Mouse (Mus musculus): ENCODE results near the gene Prmt8.

Prmt8 gene

DNA sequence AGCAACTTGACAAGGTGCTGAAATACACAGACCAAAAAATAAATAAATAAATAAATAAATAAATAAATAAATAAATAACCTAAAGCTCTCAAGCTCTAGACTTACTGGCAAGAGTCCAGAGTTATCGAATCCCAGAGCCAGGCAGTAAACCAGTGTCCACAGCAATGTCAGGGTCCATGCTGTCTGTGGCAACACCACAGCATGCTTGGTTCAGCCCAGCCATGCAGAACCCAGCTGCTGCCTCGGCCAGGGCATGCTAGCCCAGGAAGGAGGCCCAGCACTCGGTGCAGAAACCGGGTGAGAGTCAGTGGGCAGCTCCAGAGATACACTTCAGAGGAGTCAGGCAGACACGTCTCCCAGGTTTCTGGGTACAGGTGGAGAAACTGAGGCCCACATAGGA, 29.4 kb downstream of the Prmt8 start:
- DNase-seq (ENCODE audit: low read depth, low spot score): no peak

DNA sequence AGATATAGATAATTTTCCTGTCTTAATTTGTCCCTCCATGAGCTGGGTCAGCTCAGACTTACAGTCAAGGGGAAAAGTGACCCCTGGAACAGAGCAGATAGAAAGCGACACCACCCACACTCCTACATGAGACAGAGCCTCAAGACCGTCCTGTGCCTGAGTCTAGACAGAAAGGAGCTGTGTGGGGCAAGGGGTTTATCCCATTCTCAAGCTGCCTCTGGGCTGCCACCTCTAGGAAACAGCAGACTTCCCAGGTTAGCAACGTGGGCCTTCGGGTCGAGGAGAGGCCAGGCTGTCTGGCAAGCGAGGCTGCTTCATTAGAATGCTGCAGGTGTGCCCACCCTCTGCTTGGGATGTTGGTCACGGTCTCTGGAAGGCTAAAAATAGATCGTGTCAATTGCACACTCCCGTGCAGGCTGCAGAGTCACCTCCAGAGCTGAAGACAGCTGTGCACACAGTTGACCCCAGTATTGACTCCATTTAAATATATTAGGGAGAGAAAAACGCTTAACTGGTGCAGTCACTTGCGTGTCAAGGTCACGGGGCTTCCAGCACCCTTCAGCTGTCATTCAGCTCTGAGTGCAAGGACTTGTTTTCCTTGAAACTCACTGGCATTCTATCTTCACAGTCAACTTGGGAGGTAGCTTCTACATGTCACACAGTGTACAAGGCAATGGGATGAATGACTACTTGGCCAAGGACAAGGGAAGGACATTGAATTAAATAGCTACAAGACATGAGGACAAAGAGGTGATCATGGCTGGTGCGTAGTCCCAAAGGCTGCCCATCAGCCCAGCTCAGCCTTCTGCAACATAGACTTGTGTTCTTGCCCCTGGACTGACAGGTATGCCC, 33.9 kb downstream of the Prmt8 start:
- DNase-seq (ENCODE audit: low read depth, low spot score): no peak

DNA sequence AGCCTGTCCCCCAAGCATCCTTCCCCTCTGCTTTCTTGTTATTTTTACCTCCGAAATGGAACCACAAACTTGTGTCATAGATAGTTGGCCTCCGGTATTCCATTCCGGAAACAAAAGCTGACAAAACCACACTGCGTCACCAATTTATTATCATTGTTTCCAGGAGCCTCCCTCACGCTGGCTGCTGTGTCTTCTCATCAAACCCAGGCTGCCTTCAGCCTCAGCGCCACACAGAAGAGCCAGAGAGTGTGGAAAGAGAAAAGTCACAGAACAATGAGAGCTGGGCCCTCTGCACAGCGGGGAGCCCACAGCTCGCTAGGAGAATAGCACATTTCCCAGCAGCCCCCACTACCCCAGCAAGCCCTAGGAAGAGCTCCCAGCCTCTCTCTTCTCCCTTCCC, 46.1 kb downstream of the Prmt8 start:
- DNase-seq (ENCODE audit: low read depth, low spot score): no peak

DNA sequence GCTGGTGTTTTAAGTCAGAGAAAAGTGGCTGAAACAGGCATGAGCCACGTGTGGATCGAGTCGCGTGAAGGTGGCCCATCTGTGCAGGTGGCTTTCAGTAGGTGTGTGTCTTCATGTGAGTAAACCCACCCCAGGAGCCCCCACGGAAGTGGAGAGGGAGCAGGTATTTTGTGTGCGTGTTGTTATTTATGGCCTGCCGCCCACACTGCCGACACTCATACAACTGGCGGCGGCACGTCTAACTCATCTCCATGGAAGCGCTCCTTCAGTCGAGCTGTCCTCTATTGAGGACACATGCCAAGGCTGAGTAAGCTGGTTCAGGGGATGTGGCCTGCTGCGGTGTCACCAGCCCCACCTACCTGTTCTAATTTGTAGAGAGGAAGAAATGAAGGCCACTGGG, 49.4 kb downstream of the Prmt8 start:
- no peak for DNase-seq (ENCODE audit: low read depth, low spot score)

DNA sequence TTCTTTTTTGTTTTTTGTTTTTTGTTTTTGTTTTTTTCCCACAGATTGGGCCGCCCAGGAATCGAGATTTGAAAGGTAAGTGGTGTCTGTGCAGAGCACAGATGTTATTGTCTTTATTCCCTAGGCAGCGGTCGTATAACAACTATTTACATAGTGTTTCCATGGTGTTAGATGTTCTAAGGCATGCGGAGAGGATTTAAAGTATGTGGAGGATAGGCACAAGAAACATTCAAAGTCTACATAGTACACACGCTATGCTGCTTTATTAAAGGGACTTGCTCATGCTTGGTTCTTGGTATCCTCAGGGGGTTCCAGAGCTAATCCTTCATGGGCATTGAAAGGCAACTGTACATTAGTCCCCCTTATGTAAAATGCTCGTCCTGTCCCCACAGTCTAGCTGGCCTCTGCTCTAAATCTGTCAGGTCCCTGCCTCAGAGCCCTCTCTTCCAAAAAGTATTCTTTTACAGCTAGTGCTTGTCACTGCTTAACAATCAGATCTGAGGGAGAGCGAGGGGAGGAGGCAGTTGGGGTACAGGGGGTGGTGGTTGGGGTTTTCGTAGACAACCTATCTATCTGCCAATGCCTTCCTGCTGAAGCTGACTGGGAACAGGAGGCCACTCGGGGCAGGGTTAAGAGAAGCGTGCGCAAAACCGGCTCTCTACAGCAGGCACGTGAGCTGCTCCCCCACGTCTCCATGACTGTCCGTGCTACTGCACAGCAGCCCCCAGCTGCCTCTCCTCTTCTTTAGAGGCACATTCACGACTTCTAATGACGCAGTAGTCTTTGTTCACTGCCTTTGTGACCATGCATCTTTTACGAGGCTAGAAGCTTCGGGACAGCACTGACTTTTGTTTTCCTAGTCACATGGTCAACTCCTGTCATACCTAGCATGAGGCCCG, 51.8 kb downstream of the Prmt8 start:
- no peak for DNase-seq (ENCODE audit: low read depth, low spot score)

DNA sequence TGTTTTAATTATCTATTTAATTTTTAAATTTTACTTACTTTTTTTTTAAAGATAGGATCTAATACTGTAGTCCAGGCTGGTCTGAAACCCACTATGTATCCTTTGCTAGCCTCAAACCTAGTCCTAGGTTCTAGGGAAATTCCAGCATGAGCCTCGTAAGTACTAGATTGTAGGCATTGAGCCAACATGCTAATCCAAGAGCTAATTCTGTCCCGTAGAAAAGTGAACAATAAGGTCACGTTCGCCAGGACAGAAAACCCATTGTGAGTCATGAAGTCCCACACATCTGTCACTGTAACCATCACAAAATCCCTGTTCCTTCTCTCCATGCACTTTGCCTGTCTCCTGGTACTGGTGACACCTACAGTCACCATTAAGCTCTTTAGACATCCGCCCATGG, 53.8 kb downstream of the Prmt8 start:
- no peak for DNase-seq (ENCODE audit: low read depth, low spot score)

DNA sequence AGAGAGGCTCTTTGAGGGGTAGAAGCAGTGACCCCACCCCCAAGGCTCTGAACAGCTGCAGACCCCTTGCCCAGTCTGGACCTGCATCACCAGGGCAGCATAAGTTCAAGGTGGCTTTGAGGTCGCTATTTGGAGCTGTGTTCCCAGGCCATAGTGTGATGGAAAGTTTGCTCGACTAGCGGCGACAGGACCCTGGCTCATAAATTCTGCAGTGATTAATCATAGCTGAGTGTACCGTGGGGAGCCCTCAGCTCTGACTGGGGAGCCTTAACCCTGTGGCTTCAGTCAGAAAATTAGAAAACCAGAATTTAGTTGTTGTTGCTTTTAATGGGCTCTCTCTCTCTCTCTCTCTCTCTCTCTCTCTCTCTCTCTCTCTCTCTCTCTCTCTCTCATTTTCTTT, 54.4 kb downstream of the Prmt8 start:
- no peak for DNase-seq (ENCODE audit: low read depth, low spot score)

DNA sequence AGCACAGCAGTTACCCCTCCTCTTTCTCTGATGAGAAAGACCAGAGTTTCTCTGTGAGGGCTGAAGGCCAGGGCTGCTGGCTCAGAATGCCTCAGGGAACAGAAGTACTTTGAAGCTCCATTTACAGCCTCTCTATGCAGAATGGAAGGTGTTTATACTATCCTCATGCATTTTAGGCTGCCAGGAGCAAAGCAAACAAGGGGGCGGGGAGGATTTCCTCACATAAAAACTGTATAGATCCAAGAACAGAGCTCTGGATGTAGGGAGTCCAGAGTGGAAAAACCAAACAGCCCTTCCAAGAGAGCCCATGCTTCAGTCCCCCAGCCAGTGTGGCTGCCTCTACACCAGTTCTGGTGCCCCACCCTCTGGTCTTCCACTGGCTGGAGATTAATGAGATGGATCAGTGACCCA, 61.0 kb downstream of the Prmt8 start:
- no peak for DNase-seq (ENCODE audit: low read depth, low spot score)

DNA sequence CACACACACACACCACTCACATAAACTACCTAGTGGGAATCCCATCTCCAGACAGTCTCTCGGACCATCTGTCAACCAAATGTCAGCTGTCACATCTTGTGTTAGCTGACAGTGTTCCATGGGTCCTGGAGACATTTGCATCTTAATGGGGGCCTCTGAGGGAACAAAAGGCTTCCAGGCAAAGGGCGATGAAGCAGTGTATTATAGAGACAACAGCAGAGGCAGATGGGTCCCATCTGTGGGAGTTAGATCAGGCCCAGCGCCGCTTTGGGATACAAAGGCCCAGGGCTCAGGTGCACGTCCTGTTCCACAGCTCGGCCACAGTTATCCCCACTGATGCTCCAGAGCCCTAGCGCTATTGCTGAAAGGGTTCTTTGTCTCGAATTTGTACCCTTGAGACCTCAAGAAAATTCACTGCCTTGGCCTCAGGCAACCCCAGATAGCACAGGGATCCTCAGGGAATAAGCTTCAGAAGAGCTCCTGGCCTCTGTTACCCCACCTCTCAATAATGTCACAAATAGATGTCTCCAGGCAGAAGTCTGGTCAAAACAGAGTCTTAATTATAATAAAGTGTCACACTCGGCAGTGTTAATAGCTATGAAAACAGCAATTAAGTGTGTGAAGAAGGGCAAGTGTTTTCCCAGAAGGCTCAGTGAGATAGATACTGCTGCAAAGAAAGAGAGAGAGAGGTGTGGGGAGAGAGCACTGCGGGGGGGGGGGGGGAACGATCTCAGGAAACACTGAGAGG, 68.1 kb downstream of the Prmt8 start:
- DNase-seq (ENCODE audit: low read depth, low spot score): peak; percentile 32

DNA sequence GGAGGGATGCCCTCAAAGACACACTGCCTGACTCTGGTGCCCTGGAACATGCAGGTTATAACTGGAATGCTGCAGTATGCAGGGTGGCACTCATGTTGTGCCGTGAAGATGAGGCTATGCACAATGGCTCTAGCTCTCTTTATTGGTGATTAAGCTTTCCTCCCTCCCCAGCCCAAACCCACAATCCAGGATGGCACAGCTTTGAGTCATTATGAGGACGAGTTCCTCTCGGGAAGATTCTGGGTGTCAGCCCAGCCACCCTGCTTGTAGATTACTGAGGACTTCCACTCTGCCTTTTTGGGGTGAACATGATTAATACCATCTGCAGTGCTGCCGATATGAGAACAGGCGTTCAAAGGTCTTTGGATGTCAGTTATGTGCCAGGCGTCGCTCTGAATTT, 75.6 kb downstream of the Prmt8 start:
- DNase-seq (ENCODE audit: low read depth, low spot score): no peak

DNA sequence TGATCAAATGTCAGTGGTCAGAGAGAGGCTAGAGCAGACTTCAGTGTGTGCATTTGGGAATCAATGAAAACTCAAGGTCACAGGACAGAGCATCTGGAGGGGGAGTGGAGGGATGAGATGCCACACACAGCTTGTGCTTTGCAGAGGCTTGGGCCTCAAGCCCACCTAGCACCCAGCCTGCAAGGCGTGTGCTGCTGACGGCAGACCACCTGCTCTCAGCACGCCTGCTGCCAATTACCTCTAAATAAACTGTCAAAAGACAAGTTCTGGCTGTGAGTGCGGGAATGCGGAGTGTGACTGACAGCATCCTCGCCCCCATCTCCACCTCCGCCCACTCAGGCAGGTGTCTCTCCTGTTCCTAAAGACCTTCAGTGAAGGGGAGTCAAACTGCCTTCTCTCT, 77.0 kb downstream of the Prmt8 start:
- DNase-seq (ENCODE audit: low read depth, low spot score): no peak

DNA sequence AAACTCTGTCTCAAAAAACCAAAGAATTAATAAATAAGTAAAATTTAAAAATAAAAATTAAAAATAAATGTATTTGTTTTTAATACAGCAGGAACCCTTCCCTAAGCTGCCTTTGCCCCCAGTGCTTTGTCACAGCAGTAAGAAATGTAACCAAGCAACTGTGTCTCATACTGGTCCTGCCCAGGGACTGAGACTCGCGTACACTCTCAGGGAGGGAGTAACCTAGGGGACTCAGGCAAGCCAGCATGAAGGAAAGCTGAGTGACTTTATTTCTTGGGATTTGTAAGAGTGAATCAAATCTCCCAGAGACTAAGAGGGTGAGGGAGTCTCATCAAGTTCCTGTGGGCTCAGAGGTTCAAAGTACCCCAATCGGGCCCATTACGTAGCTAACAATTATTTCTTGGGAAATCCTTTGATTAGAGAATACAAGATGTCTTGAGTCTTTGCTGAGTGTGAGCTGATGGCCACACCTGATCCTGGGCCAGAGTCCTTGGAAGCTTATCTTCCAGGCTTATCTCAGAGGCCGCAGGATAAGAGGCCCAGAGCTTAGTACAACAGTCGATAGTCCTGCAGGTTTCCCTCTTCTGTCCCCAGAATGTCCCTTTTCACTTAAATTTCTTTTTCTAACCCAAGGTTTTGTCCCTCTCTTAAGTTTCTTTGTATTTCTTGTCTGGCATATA, 82.0 kb downstream of the Prmt8 start:
- DNase-seq (ENCODE audit: low read depth, low spot score): no peak

DNA sequence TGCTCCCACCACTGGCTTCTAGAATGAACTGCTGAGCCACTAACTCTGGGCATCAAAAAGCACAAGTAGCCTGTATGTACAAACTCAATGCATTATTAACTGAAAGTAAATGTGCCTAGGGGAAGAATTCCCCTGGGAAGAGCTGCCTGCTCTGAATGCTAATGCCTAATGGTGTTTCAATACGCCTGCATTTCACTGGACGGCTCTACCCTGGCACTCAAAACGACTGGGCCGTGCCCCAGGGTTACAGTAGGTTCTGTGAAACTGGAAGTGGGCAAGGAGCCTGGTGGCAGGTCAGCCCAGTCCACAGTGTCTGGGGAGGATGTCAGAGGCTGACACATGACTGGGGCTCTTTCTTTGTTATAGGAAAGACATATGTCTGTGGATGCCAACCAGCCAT, 84.3 kb downstream of the Prmt8 start:
- DNase-seq (ENCODE audit: low read depth, low spot score): no peak

DNA sequence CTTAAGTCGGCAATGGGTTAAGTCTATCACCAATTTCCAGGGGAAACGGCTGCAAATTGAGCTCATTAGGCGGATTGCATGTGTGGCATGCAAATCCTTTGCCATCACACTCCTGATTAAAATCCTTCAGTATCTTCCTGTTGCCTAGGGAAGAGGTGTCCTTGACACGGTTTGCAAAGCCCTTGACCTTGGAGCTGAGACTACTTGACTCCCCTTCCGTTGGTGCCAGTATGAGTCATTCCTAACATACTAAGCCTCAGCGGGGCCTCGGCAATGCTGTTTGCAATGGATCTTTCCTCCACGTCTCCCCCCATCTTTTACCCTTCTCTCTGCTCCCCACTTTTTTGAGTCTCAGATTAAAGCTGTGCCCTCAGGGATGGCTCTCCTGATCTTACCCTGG, 85.7 kb downstream of the Prmt8 start:
- DNase-seq (ENCODE audit: low read depth, low spot score): no peak

DNA sequence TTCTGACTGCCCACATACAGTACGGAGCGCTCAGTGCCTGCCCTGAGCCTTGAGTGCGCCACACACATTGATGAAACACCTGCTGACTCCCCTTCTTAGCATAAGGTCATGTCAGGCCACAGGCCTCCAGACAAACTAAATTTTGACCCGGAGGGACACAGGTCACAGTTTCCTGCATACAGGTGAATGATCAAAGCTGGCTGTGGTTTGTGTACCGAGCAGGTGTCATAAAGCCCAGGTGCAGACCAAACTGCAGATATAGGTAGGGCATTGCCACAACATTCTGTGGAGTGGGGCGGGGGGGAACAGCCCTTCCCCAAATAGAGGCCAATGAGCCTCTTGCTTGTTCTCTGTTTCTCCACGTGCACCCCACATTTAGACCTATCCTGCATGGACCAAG, 88.5 kb downstream of the Prmt8 start:
- DNase-seq (ENCODE audit: low read depth, low spot score): no peak

DNA sequence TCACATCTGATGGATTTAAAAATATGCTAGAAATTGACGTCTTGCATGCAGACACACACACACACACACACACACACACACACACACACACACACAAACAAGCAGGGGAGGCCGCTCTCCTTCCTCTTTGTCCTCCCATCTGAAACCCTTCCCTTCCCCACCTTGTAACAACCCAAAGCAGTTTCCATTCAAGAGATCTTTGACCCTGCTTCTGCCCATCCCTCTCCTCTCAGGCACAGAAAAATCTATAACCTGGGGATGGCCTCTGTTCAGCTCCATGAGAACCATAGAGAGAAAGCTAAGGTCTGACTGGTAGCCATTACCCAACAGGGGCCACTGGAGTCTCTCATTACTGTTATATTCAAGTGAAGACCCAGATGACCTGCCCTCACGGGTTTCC, 90.3 kb downstream of the Prmt8 start:
- no peak for DNase-seq (ENCODE audit: low read depth, low spot score)

DNA sequence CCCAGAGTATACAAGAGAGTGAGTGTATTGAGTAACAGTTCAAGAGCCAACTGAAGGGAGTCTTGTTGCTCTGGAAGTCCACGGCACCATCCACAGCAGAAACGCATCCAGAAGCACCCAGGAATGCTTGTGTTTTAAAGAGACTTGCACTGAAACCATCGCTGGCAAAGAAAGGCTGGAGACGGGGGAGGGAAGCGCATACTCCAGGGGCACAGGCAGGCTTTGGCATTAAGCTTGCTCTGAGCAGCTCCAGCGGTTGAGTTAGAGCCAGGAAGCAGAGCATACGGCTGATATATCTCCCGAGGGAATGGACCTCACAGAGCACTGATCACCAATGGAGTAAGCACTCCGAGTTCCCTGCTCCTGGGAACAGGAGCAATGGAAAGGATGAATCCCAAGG, 91.0 kb downstream of the Prmt8 start:
- DNase-seq (ENCODE audit: low read depth, low spot score): no peak

DNA sequence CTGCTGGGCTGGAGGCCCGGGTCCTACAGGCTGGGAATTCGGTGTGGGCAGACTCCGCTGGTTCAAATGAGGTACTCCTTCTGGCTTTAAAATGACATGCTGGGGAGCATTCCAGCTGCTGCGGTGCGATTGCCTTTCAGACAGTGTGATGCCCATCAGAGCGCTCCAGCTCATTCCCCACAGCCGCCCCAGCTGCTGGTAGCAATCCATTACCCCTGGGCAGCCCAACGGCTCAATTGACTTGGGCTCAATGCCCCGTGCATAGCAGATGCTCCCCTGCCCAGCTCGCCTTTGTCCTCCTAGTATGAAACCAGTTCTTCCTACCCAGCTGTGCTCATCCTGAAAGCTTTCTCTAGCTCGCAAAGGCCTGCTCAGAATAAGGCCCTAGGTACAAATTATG, 92.4 kb downstream of the Prmt8 start:
- DNase-seq (ENCODE audit: low read depth, low spot score): no peak

DNA sequence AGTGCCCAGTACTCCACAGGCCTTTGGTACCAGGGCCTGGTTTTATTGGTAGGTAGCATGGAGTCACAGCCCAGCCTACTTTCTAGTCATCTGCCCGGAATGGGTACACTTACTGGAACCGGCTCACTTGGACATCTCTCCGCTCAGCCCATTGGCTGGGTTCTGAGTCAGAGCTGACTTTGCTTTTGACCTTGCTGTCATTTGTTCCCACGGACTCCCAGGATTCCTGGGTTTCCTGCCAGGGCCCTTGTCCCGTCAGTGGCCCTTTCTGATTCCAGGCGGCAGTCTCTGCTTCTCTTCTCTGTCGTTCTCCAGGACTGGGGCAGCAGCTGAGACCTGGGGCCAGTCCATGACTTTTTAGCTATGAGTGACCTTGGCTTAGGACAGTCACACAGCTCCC, 97.2 kb downstream of the Prmt8 start:
- no peak for DNase-seq (ENCODE audit: low read depth, low spot score)

DNA sequence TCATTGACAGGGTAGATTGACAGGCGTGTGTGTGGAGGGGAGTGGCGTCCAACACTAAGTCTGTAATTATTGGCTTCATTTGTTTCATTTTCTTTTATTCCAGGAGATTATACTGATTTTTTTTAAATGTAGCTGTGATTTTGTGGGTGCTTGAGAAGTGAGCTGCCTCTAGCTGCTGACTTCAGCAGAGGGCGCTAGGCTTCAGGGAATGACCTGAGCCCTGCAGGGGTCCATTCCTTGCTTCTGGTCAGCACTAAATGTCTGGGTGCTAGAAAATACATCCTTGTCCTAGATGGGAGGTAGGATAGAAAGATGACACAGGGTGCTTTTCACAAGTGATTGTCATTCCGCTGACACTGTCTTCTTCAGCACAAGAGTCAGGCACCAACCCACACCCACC, 99.2 kb downstream of the Prmt8 start:
- DNase-seq (ENCODE audit: low read depth, low spot score): no peak

DNA sequence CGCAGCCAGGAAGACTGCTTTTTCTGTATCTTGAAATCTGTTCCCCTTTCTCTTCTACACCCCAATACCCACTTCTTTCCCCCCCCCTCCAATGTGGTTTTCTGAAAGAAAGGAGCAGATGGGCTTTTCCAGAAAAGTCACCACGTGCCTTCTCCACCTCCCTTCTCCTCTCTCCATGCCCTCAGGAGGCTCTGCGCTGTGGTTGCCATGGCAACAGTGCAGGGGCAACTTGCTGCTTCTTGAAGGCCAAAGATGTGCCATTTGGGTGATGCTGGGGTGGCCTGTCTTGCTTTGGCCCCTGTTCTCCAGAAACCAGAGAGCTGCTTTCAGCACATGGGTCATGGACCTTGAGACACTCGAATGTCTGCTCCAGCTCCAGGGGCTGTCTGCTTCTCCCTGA, 100.0 kb downstream of the Prmt8 start:
- no peak for DNase-seq (ENCODE audit: low read depth, low spot score)

DNA sequence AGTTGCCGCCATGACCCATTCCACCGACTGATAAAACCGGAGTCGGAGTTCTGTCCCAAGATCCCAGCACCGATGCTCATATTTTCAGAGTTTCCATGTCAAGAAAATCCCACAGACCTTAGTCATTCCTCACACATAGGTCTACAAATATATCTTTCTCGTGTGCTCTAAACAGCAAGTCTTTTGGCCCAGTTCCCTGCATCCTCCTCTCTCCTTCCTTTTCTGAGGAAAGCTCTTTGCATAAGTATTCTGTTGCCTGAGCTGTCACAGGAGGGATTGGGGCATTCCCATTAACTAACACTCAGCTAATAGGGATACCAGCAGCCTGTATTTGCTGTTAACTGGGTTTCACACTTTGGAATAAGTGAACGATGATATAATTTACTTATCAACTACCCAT, 106.0 kb downstream of the Prmt8 start:
- no peak for DNase-seq (ENCODE audit: low read depth, low spot score)
